ENCODE assay signal across 8 mouse cellular contexts in the genomic region with DNA sequence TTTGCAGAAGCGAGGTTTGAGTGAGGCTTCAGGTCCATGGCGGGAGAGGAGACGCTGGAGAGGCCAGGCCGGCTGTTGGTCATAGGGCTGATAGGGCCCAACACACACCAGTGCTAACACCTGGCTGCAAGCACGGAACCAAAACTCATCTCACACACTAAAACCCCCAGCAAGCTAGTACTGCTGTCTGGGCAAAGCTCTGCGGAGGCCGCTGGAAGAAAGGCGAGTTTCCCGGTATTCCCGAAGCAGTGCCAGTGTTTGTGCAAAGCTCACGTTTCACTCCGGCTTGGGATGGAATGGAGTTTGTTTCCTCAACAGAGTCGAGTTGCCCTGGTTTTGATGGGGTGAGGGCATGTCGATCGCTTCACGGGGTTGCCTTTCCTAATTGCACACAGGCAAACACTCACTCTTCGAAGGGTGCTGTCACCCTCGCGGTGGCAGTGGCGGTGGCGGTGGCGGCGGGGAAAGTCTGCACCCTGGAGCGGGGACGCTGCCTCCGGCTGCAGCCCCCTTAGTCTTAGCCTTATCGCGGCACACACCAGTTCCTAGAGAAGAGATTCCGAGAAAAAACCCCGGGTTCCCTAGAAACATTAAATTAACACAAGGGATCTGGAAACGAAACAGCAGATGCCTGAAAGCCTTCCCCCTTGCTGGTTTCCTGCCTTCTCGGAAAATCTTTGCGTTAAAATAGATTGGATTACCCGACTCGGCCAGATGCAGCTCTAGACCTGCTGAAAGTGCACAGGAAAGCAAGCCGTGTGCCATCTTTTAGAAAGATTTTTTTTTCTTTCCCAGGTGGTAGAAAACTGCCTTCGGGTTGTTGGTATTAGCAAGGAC. TPM values are rescaled to one million over a fixed set of nuclear protein-coding genes. Genes with fewer than 3 reads are reported as not detected.
DNase-seq lines count a peak whose midpoint lies in the region; ATAC-seq and TF ChIP-seq lines count a peak whose summit lies in the region.

No protein-coding gene starts in this region.

- peak overlapping the region; percentile 76 for H3K9ac ChIP-seq in embryonic facial prominence, embryonic 13.5 days
- peak overlapping the region; percentile 40 for H3K9ac ChIP-seq in heart, embryonic 11.5 days (ENCODE audit: low read depth, low read length)
- peak overlapping the region; percentile 37 for H3K9ac ChIP-seq in kidney, embryonic 16.5 days (replicated peaks; ENCODE audit: low read length)
- peak overlapping the region; percentile 43 for H3K9ac ChIP-seq in lung, embryonic 15.5 days

- TF ChIP-seq POLR2A in olfactory bulb, adult 2 months (IDR thresholded peaks at IDR 0.05; ENCODE audit: insufficient read depth, low read depth, low read length): no peak

- H3K4me2 ChIP-seq in embryonic facial prominence, embryonic 13.5 days: peak overlapping the region; percentile 86
- H3K4me2 ChIP-seq in heart, embryonic 11.5 days: peak overlapping the region; percentile 70
- peak overlapping the region; percentile 60 for H3K4me2 ChIP-seq in kidney, embryonic 16.5 days (replicated peaks; ENCODE audit: low read depth, low read length)
- H3K4me2 ChIP-seq in lung, embryonic 15.5 days: peak overlapping the region; percentile 79

- H3K4me3 ChIP-seq in embryonic facial prominence, embryonic 13.5 days: peak overlapping the region; percentile 48
- peak overlapping the region; percentile 45 for H3K4me3 ChIP-seq in heart, embryonic 11.5 days (ENCODE audit: low read depth, low read length)
- H3K4me3 ChIP-seq in kidney, embryonic 16.5 days (ENCODE audit: low read length): peak overlapping the region; percentile 41
- peak overlapping the region; percentile 45 for H3K4me3 ChIP-seq in lung, embryonic 15.5 days
- H3K4me3 ChIP-seq in olfactory bulb, adult 2 months (ENCODE audit: insufficient read depth, low read depth, low read length): peak overlapping the region; percentile 51

- H3K9me3 ChIP-seq in embryonic facial prominence, embryonic 13.5 days: no peaks in the 10 kb centered on the region
- no peaks in the 10 kb centered on the region for H3K9me3 ChIP-seq in heart, embryonic 11.5 days (replicated peaks; ENCODE audit: control insufficient read depth, low read length)
- H3K9me3 ChIP-seq in kidney, embryonic 16.5 days (ENCODE audit: low read length): no peaks in the 10 kb centered on the region
- H3K9me3 ChIP-seq in lung, embryonic 15.5 days: no peaks in the 10 kb centered on the region

- H3K36me3 ChIP-seq in embryonic facial prominence, embryonic 13.5 days: no peaks in the 10 kb centered on the region
- no peaks in the 10 kb centered on the region for H3K36me3 ChIP-seq in heart, embryonic 11.5 days (ENCODE audit: control insufficient read depth, insufficient read depth, low read length)
- no peaks in the 10 kb centered on the region for H3K36me3 ChIP-seq in kidney, embryonic 16.5 days (ENCODE audit: insufficient read depth, low read length)
- H3K36me3 ChIP-seq in lung, embryonic 15.5 days: no peaks in the 10 kb centered on the region

- peak; percentile 48; the same call in 1 of the 2 replicates for ATAC-seq in embryonic facial prominence, embryonic 13.5 days (ENCODE audit: insufficient number of reproducible peaks, insufficient read depth, low FRiP score, low TSS enrichment, low read depth)
- ATAC-seq in heart, embryonic 11.5 days (replicated peaks; ENCODE audit: insufficient number of reproducible peaks, low FRiP score, low TSS enrichment): no peak
- peak; percentile 46 for ATAC-seq in kidney, embryonic 16.5 days (ENCODE audit: low FRiP score, low TSS enrichment)
- ATAC-seq in lung, embryonic 15.5 days (ENCODE audit: borderline replicate concordance, extremely low read depth, low FRiP score, low TSS enrichment): 0 out of 2 replicates have a peak, but pooled peaks have one; percentile 23

- peak overlapping the region; percentile 78 for H3K27ac ChIP-seq in embryonic facial prominence, embryonic 13.5 days
- no peak overlapping the region for H3K27ac ChIP-seq in heart, embryonic 11.5 days (ENCODE audit: low read depth, low read length)
- H3K27ac ChIP-seq in kidney, embryonic 16.5 days (ENCODE audit: low read length): no peak overlapping the region
- H3K27ac ChIP-seq in lung, embryonic 15.5 days: peak overlapping the region; percentile 41; the same call in 1 of the 2 replicates
- H3K27ac ChIP-seq in olfactory bulb, adult 2 months (ENCODE audit: insufficient read depth, low read depth, low read length): peak overlapping the region; percentile 49

- 0 out of 2 replicates have a peak, but pooled peaks have one; percentile 8 for TF ChIP-seq CTCF in olfactory bulb, adult 2 months (IDR thresholded peaks at IDR 0.05; ENCODE audit: insufficient read depth, low read depth, low read length)

- peaks cover 21% of the 10 kb centered on the region; the same call in 1 of the 2 replicates for H3K27me3 ChIP-seq in embryonic facial prominence, embryonic 13.5 days
- H3K27me3 ChIP-seq in heart, embryonic 11.5 days (ENCODE audit: control insufficient read depth, insufficient read depth, low read length): no peaks in the 10 kb centered on the region
- H3K27me3 ChIP-seq in kidney, embryonic 16.5 days (ENCODE audit: insufficient read depth, low read length): peaks cover 30% of the 10 kb centered on the region
- H3K27me3 ChIP-seq in lung, embryonic 15.5 days: no peaks in the 10 kb centered on the region

- H3K4me1 ChIP-seq in embryonic facial prominence, embryonic 13.5 days: peaks cover 31% of the 10 kb centered on the region
- H3K4me1 ChIP-seq in heart, embryonic 11.5 days (ENCODE audit: control insufficient read depth, insufficient read depth, low read length): peaks cover 4% of the 10 kb centered on the region; the same call in 1 of the 2 replicates
- peaks cover 14% of the 10 kb centered on the region; the same call in 1 of the 2 replicates for H3K4me1 ChIP-seq in kidney, embryonic 16.5 days (ENCODE audit: insufficient read depth, low read length)
- peaks cover 32% of the 10 kb centered on the region for H3K4me1 ChIP-seq in lung, embryonic 15.5 days
- peaks cover 10% of the 10 kb centered on the region for H3K4me1 ChIP-seq in olfactory bulb, adult 2 months (ENCODE audit: control insufficient read depth, insufficient read depth, low read length)

- 4% methylated on average over 37 of the region's 37 CpGs for WGBS in embryonic facial prominence, embryonic 13.5 days
- 3% methylated on average over 37 of the region's 37 CpGs for WGBS in heart, embryonic 11.5 days (ENCODE audit: insufficient replicate concordance)
- WGBS in kidney, embryonic 16.5 days: 5% methylated on average over 37 of the region's 37 CpGs
- WGBS in lung, embryonic 15.5 days: 9% methylated on average over 37 of the region's 37 CpGs
- WGBS in olfactory bulb, adult 2 months: 14% methylated on average over 37 of the region's 37 CpGs

- DNase-seq in B cell, adult 2 months: peak; percentile 58 to 62
- peak; percentile 58 for DNase-seq in MN1 (ENCODE audit: low spot score)
- peak; percentile 32 for DNase-seq in urinary bladder, adult 2 months (ENCODE audit: low spot score)

RNA-seq across cellular contexts. Expression of a gene that starts 59.2 kb away (rescaled TPM):
- 10.4 and 10.7 TPM in 2 replicates for polyA plus RNA-seq in embryonic facial prominence, embryonic 13.5 days (2015; fragmentation: Nextera tagmentation; extraction: Ambion mirVana)
- polyA plus RNA-seq in heart, embryonic 11.5 days (2014; fragmentation: Nextera tagmentation; extraction: Ambion mirVana): 10.6 and 11.7 TPM in 2 replicates
- 9.2 and 10.4 TPM in 2 replicates for polyA plus RNA-seq in kidney, embryonic 16.5 days (2015; fragmentation: Nextera tagmentation; extraction: Ambion mirVana)
- polyA plus RNA-seq in lung, embryonic 15.5 days (2015; fragmentation: Nextera tagmentation; extraction: Ambion mirVana): 12.7 and 12.9 TPM in 2 replicates
- not detected in 2 replicates for polyA plus RNA-seq in olfactory bulb, adult 2 months (2012; ENCODE audit: insufficient read depth, insufficient read length, low replicate concordance, missing spikeins)
- polyA plus RNA-seq in urinary bladder, adult 2 months (2012; rRNA removed): 10.7 and 11.4 TPM in 2 replicates

Comparison
In these comparisons a context has a peak if more than half of its experiments do, and no peak if none do; other contexts are left out.
1. H3K27ac ChIP-seq: peak in embryonic facial prominence, embryonic 13.5 days (single experiment), lung, embryonic 15.5 days (single experiment) and olfactory bulb, adult 2 months (single experiment); none in heart, embryonic 11.5 days (single experiment) and kidney, embryonic 16.5 days (single experiment).
2. RNA of a gene that starts 59.2 kb away (polyA plus RNA-seq): 12.7 to 12.9 TPM in lung, embryonic 15.5 days, 10.7 to 11.4 TPM in urinary bladder, adult 2 months, 10.6 to 11.7 TPM in heart, embryonic 11.5 days, 9.2 to 10.4 TPM in kidney, embryonic 16.5 days and 10.4 to 10.7 TPM in embryonic facial prominence, embryonic 13.5 days; not detected in olfactory bulb, adult 2 months; every median in the first group is over 10 times any median in the second.
3. Peak in every context shown above with its lines, with median percentiles within 50 percentile points of each other: DNase-seq, H3K4me2 ChIP-seq, H3K4me3 ChIP-seq and H3K9ac ChIP-seq.